Mouse (Mus musculus) large intestine, adult 2 months (tissue): ENCODE data around the gene Atg4c. TPM values are rescaled to one million over a fixed set of nuclear protein-coding genes. Genes with fewer than 3 reads are reported as not detected.

Experiments used
- DNase-seq: peaks from one replicate; pipeline ENCODE4 v3.0.0-alpha.2; 2012; ENCODE audit warnings: low read depth, low spot score
- WGBS: fragments of 180-500 bp; shearing (Covaris S2); methylation state at CpG from one replicate; pipeline ENCODE4 v1.1.7; 2018; 5-methylcytosine and 5-hydroxymethylcytosine counted together
- polyA plus RNA-seq: library from polyadenylated mRNA; depleted of rRNA; stranded (reverse); fragments of >200 nt; gene quantifications from 2 replicates; pipeline ENCODE4 v1.2.3, GENCODE M21; 2012; rRNA removed

Gene Atg4c
- polyA plus RNA-seq: 4.0 and 7.0 TPM in 2 replicates

DNA sequence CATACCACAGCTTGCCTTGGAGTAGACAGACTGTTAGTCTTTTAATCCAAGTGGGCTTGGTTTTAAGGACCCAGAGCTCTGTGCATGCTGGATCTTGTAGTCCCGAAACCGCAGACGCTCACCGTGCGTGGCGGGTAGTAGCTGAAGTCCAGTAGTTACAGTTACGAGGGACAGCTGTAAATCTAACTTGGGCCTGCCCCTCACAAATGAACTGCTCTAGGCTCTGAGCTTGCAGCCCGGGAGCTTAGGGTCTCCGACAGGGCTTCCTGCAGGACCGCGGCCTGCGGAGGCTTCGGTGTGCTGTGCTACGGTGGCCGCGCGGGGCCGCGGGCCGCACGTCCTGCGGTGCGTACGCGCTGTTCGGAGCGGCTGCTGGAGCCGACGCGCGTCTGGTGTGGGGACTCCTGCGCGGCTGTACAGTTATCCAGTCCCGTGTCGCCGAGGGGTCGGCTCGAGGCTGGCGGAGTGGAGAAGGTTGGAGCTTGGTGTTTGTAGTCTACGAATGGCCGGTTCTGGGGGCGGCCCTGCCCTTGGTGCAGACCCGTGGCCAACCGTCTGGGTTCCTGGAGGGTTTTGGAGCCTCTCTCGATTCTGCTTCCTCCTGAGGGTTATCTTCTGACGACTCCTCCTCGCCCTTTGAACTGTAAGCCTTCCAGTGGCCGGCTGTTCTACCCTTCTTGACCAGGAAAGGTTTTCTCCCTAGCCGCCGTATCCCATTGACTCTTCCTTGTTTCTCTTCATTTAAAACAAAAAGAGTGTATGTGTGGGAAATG lies at the start of gene Atg4c:
Gene Atg4c (plus strand): TSS at position 125 of the 773 bp plus-strand sequence.
- under 1% methylated on average over 50 of the region's 50 CpGs for WGBS
- no peak for DNase-seq

GRCm38 (mm10) chr4:99151434-99151833 lies 42.3 kb upstream of the Atg4c start:
- DNase-seq: no peak
- WGBS: 40% methylated on average over 4 of the region's 4 CpGs

GRCm38 (mm10) chr4:99151885-99152558 lies 41.7 kb upstream of the Atg4c start:
- 9% methylated on average over 4 of the region's 4 CpGs for WGBS
- DNase-seq: peak; percentile 58

GRCm38 (mm10) chr4:99156641-99157307 lies 37.0 kb upstream of the Atg4c start:
- 63% methylated on average over 11 of the region's 11 CpGs for WGBS
- DNase-seq: no peak

GRCm38 (mm10) chr4:99158495-99158894 lies 35.2 kb upstream of the Atg4c start:
- no peak for DNase-seq
- 81% methylated on average over 5 of the region's 5 CpGs for WGBS

GRCm38 (mm10) chr4:99160414-99160813 lies 33.3 kb upstream of the Atg4c start:
- WGBS: 40% methylated on average over 3 of the region's 3 CpGs
- no peak for DNase-seq

DNA sequence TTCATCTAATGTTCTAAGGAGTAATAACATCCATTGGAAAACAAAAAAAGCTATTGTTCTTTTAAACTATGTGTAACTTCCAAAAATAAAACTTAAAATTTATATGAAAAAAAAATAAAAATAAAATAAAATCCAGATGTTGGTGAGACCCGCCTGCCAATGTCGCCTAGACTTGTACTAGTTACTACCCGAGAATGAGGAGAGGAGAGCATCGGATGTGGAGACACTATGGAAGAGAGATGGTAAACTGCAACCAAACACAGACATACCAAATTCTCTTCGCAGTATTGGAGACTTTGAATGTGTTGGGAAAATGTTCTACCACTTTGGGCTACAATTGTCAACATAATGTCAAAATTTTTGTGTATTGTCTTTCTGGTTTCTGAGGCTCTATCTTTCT lies 32.8 kb upstream of the Atg4c start:
- 81% methylated on average over 5 of the region's 5 CpGs for WGBS
- no peak for DNase-seq

DNA sequence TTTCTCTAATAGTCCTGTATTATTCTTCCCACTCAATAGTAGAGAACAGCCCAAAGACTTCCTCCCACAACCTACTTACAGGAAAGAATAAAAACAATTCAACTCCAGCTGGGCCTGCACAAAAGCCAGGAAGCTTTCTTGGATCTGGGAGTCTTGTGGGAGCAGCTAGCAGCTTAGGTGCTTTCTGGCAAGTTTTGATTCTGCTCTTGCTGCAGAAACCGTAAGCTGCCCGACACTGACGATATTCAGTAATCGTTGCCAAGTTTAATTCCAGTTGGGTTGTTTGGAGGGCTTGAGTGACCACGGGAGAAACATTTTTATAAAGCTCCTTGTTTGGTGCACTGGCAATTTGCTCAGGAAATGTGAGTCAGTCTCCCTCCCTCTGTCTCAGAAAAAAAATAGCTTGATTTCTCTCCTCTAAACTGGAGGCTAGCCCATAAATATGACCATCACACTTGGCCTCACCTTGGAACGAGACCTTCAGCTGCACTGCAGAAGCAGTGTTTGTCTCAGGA lies 32.2 kb upstream of the Atg4c start:
- no peak for DNase-seq
- 57% methylated on average over 6 of the region's 6 CpGs for WGBS

- DNase-seq: no peak
- WGBS: 11% methylated on average over 9 of the region's 9 CpGs
These were observed 30.7 kb upstream of the Atg4c start for GRCm38 (mm10) chr4:99163001-99163400.

- 4% methylated on average over 4 of the region's 4 CpGs for WGBS
- DNase-seq: no peak
These were observed 30.2 kb upstream of the Atg4c start for GRCm38 (mm10) chr4:99163547-99163946.

DNA sequence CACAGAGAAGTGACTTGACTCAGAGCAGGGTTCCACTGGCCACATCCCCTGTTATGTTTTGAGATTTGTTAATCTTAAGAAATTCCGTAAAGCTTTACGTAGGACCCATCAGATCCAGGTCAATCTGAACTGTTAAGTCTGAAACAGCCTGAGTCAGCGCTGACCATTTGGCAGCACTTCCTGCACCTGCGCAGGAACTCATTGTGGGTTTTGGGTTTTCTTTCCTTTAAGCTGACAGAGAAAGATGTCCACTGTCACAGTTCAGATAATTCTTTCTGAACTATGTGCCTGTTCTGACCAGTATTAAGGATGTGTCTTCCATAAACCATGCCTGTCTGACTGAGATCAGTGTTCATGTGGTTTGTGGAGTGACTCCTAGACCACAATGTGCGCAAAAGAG lies 24.9 kb upstream of the Atg4c start:
- 93% methylated on average over 5 of the region's 5 CpGs for WGBS
- DNase-seq: no peak

DNA sequence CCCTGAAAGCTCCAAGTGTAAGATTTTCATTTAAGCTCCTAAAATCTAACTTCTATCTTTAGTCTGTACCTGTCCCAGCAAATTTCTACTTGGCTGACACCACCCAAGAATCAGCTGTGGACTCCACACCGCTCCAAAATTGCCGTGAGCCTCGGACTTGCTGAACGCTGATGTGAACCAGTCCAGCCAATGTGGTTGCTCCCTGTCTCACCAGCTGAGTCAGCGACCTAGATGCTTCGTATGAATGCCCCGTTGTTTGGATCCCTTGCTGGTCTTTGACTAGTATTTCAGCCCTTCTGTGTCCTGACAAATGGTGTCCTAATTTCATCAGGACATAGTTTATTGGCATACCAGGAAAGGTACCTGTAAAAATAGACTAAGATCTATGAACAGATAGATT lies 19.5 kb upstream of the Atg4c start:
- WGBS: 88% methylated on average over 7 of the region's 7 CpGs

DNA sequence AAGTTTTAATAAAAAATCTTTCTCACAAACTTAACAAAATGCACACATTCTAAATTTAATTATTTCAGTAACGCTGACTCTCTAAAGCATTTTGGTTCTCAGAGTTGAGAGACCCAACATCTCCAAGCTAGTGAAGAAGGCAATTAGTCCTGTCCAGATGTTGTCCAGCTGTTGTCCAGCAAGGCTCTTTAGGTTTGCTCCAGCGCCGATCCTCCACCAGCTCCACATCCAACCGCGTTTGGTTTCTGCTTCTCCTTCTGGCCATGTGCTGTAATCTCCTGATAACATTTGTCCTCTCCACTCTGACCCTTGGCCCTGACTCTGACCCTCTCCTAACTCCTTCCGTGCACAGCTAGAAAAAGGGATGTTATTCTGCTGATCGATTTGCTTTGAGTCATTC lies 16.9 kb upstream of the Atg4c start:
- no peak for DNase-seq
- WGBS: 71% methylated on average over 7 of the region's 7 CpGs

More for the DNA sequence above, 19.5 kb upstream of the Atg4c start:
- DNase-seq: no peak

- WGBS: 82% methylated on average over 4 of the region's 4 CpGs
- DNase-seq: no peak
These were observed 16.5 kb upstream of the Atg4c start for GRCm38 (mm10) chr4:99177255-99177654.

GRCm38 (mm10) chr4:99178851-99179250 lies 14.9 kb upstream of the Atg4c start:
- WGBS: 62% methylated on average over 5 of the region's 5 CpGs
- DNase-seq: no peak

GRCm38 (mm10) chr4:99179446-99180120 lies 14.2 kb upstream of the Atg4c start:
- DNase-seq: no peak
- 74% methylated on average over 21 of the region's 21 CpGs for WGBS

GRCm38 (mm10) chr4:99180921-99181320 lies 12.8 kb upstream of the Atg4c start:
- DNase-seq: no peak
- WGBS: 67% methylated on average over 5 of the region's 5 CpGs

GRCm38 (mm10) chr4:99181739-99182419 lies 11.9 kb upstream of the Atg4c start:
- DNase-seq: no peak
- WGBS: 68% methylated on average over 9 of the region's 9 CpGs

DNA sequence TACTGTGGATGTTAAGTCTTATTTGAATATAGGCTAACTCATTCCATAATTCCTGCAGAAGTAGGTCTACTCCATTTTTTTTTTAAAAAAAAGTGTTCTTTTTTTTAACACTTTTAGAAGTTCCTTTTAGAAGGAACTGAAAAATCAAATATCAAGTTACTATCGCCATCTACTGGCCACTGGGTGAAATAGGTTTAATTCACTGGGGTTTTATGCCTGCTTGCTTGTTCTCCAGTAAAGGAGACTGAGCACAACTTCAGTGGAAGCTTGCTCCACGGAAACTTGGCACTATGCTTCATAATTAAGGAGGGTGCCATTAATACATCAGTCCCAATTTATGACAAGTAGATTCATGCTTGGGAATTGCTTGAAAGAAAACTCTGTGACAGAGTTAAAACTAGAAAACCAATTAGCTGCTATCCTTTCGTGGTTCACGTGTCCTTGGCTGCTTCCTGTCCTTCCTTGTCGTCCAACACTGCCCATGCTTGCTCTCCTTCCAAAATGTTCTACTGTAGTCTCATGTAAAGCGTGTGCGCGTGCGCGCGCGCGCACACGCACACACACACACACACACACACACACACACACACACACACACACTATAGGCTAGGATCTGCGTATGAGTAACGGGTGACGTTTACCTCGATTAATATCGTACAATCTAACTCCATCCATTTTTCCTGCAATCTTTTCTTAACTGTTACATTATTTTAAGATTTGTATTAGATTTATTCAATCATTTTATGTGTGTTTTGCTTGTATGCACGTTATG lies 10.9 kb upstream of the Atg4c start:
- no peak for DNase-seq
- 73% methylated on average over 20 of the region's 20 CpGs for WGBS
